Mouse (Mus musculus) G1E (cell line): ENCODE measurements at regions not wholly inside any gene's neighbourhood (a gene's known extent, or its start where the extent isn't known, plus 50 kb on each side); places are given as distances from the start of the nearest gene placed in this dataset.

Experiments
- ATAC-seq: 2 replicates; pipeline ENCODE4 v1.8.0; 2016; ENCODE audit warnings: mild to moderate bottlenecking; ENCODE audit not compliant: insufficient number of reproducible peaks, poor library complexity, low FRiP score, severe bottlenecking; ENCODE audit errors: extremely low read depth
- DNase-seq: peaks from one replicate; pipeline ENCODE4 v3.0.0; 2012; ENCODE audit warnings: low spot score
- H3K27me3 ChIP-seq: 2 replicates; pipeline ENCODE4 v1.6.1; 2012; ENCODE audit warnings: mild to moderate bottlenecking, low read length, inconsistent platforms; ENCODE audit not compliant: insufficient read depth
- H3K36me3 ChIP-seq: replicated peaks from 2 replicates; pipeline ENCODE3; 2012; ENCODE audit warnings: mild to moderate bottlenecking, inconsistent platforms
- H3K4me1 ChIP-seq: 2 replicates; pipeline ENCODE4 v1.6.1; 2012; ENCODE audit warnings: low read depth, low read length, inconsistent platforms, mixed read lengths; ENCODE audit not compliant: insufficient read depth
- H3K4me3 ChIP-seq: 2 replicates; pipeline ENCODE4 v1.5.1; 2012; ENCODE audit warnings: low read depth, mild to moderate bottlenecking, inconsistent platforms, low read length, moderate library complexity, mixed read lengths
- H3K9me3 ChIP-seq: replicated peaks from 2 replicates; pipeline ENCODE4 v1.6.1; 2012; ENCODE audit warnings: inconsistent platforms
- CTCF ChIP-seq: IDR thresholded peaks from 2 replicates; pipeline ENCODE4 v1.5.1; 2012; ENCODE audit warnings: low read depth, low read length, inconsistent platforms, mixed read lengths
- GATA1 ChIP-seq: IDR thresholded peaks from 2 replicates; pipeline ENCODE4 v1.6.1; 2012; ENCODE audit warnings: borderline replicate concordance, low read length, inconsistent platforms, mixed read lengths
- GATA2 ChIP-seq: IDR thresholded peaks from 2 replicates; pipeline ENCODE4 v1.6.1; 2012; ENCODE audit warnings: low read depth, low read length, inconsistent platforms, borderline replicate concordance
- POLR2AphosphoS5 ChIP-seq: IDR thresholded peaks from 2 replicates; pipeline ENCODE4 v1.6.1; 2012; ENCODE audit warnings: low read depth, low read length, inconsistent platforms; ENCODE audit not compliant: insufficient replicate concordance
- TAL1 ChIP-seq: conservative IDR thresholded peaks from 2 replicates; pipeline ENCODE4 v1.6.1; 2012; ENCODE audit warnings: low read depth, low read length, inconsistent platforms, mixed read lengths

- H3K4me3 ChIP-seq: no peak overlapping the region
- H3K36me3 ChIP-seq: no peaks in the 10 kb centered on the region
- DNase-seq (no peak), ATAC-seq (no peak)
- H3K27me3 ChIP-seq: peaks cover 3% of the 10 kb centered on the region
- TF ChIP-seq GATA2: no peak
- TF ChIP-seq POLR2AphosphoS5: no peak
- TF ChIP-seq GATA1: no peak
- TF ChIP-seq CTCF: no peak
- no peak for TF ChIP-seq TAL1
- H3K9me3 ChIP-seq: no peaks in the 10 kb centered on the region
- no peaks in the 10 kb centered on the region for H3K4me1 ChIP-seq
Observed at GRCm38 (mm10) chr15:64586776-64587175, 230.7 kb upstream of the Gm21798 start.

GRCm38 (mm10) chr15:64590092-64590881, 227.2 kb upstream of the Gm21798 start:
- Histone ChIP-seq H3K4me3 (no peak overlapping the region), H3K4me1 (no peaks in the 10 kb centered on the region), H3K36me3 (no peaks in the 10 kb centered on the region), H3K9me3 (no peaks in the 10 kb centered on the region), H3K27me3 (peaks cover 3% of the 10 kb centered on the region; the same call in 1 of the 2 replicates)
- ATAC-seq (no peak), DNase-seq (no peak)
- TF ChIP-seq POLR2AphosphoS5: no peak
- no peak for TF ChIP-seq CTCF
- no peak for TF ChIP-seq GATA2
- no peak for TF ChIP-seq GATA1
- TF ChIP-seq TAL1: no peak

GRCm38 (mm10) chr15:64613503-64613902, 204.0 kb upstream of the Gm21798 start:
- Histone ChIP-seq H3K36me3 (no peaks in the 10 kb centered on the region), H3K4me1 (no peaks in the 10 kb centered on the region), H3K9me3 (no peaks in the 10 kb centered on the region), H3K27me3 (peaks cover 8% of the 10 kb centered on the region), H3K4me3 (no peak overlapping the region)
- TF ChIP-seq GATA2 (no peak), CTCF (no peak), TAL1 (no peak), GATA1 (no peak), POLR2AphosphoS5 (no peak)
- no peak for ATAC-seq
- no peak for DNase-seq

GRCm38 (mm10) chr15:64618471-64618870, 199.0 kb upstream of the Gm21798 start:
- no peaks in the 10 kb centered on the region for H3K36me3 ChIP-seq

GRCm38 (mm10) chr15:64621876-64622275, 195.6 kb upstream of the Gm21798 start:
- Histone ChIP-seq H3K4me1 (no peaks in the 10 kb centered on the region), H3K27me3 (peaks cover 8% of the 10 kb centered on the region; the same call in 1 of the 2 replicates), H3K4me3 (no peak overlapping the region), H3K9me3 (no peaks in the 10 kb centered on the region), H3K36me3 (no peaks in the 10 kb centered on the region)
- TF ChIP-seq POLR2AphosphoS5 (no peak), TAL1 (no peak), GATA2 (no peak), GATA1 (no peak)
- DNase-seq (no peak), ATAC-seq (no peak)

More at GRCm38 (mm10) chr15:64618471-64618870, 199.0 kb upstream of the Gm21798 start:
- DNase-seq (no peak), ATAC-seq (no peak)
- H3K4me1 ChIP-seq: no peaks in the 10 kb centered on the region
- TF ChIP-seq GATA1: no peak
- TF ChIP-seq GATA2: no peak
- TF ChIP-seq TAL1: no peak
- TF ChIP-seq CTCF: no peak
- no peak for TF ChIP-seq POLR2AphosphoS5
- H3K27me3 ChIP-seq: peaks cover 8% of the 10 kb centered on the region; the same call in 1 of the 2 replicates
- H3K9me3 ChIP-seq: no peaks in the 10 kb centered on the region
- no peak overlapping the region for H3K4me3 ChIP-seq

- Histone ChIP-seq H3K9me3 (no peaks in the 10 kb centered on the region), H3K4me3 (no peak overlapping the region), H3K36me3 (no peaks in the 10 kb centered on the region), H3K4me1 (no peaks in the 10 kb centered on the region), H3K27me3 (peaks cover 8% of the 10 kb centered on the region; the same call in 1 of the 2 replicates)
- no peak for ATAC-seq
- TF ChIP-seq CTCF (no peak), GATA1 (no peak), TAL1 (no peak), GATA2 (no peak), POLR2AphosphoS5 (no peak)
- DNase-seq: no peak
Observed at GRCm38 (mm10) chr15:64622591-64622990, 194.9 kb upstream of the Gm21798 start.
